Mouse (Mus musculus): ENCODE results near the gene Kctd11. TPM values are rescaled to one million over a fixed set of nuclear protein-coding genes. Genes with fewer than 3 reads are reported as not detected.

Kctd11 gene
- polyA plus RNA-seq, 1 experiment from 2014 or later = 1.7 TPM

GRCm38 (mm10) chr11:69886907-69887635 is 5.9 kb upstream of the Kctd11 start:
- Histone ChIP-seq H3K27ac (no peak overlapping the region), H3K4me2 (replicated peaks) (no peak overlapping the region), H3K9me3 (no peaks in the 10 kb centered on the region), H3K4me3 (replicated peaks) (no peak overlapping the region), H3K9ac (replicated peaks) (no peak overlapping the region), H3K36me3 (no peaks in the 10 kb centered on the region), H3K4me1 (replicated peaks) (no peaks in the 10 kb centered on the region), H3K27me3 (peaks cover 7% of the 10 kb centered on the region; the same call in 1 of the 2 replicates)
- 77% methylated on average over 8 of the region's 8 CpGs for WGBS
- ATAC-seq = no peak

GRCm38 (mm10) chr11:69884663-69885062 is 3.5 kb upstream of the Kctd11 start:
- ATAC-seq = no peak
- peaks cover 21% of the 10 kb centered on the region for H3K27me3 ChIP-seq
- H3K9ac ChIP-seq (replicated peaks) = no peak overlapping the region
- H3K4me1 ChIP-seq (replicated peaks) = peaks cover 15% of the 10 kb centered on the region
- no peaks in the 10 kb centered on the region for H3K36me3 ChIP-seq
- WGBS = 85% methylated on average over 8 of the region's 8 CpGs
- H3K4me3 ChIP-seq (replicated peaks) = no peak overlapping the region
- no peak overlapping the region for H3K4me2 ChIP-seq (replicated peaks)
- H3K9me3 ChIP-seq = no peaks in the 10 kb centered on the region
- no peak overlapping the region for H3K27ac ChIP-seq

- WGBS = 83% methylated on average over 9 of the region's 9 CpGs
- Histone ChIP-seq H3K36me3 (no peaks in the 10 kb centered on the region), H3K27me3 (peaks cover 25% of the 10 kb centered on the region), H3K27ac (no peak overlapping the region), H3K4me2 (replicated peaks) (no peak overlapping the region), H3K4me3 (replicated peaks) (no peak overlapping the region), H3K4me1 (replicated peaks) (peaks cover 15% of the 10 kb centered on the region), H3K9ac (replicated peaks) (no peak overlapping the region), H3K9me3 (no peaks in the 10 kb centered on the region)
- ATAC-seq = no peak
Measured at GRCm38 (mm10) chr11:69884240-69884639, 3.0 kb upstream of the Kctd11 start.

GRCm38 (mm10) chr11:69883527-69884151 is 2.4 kb upstream of the Kctd11 start:
- H3K4me2 ChIP-seq (replicated peaks) = no peak overlapping the region
- H3K36me3 ChIP-seq = no peaks in the 10 kb centered on the region
- H3K9ac ChIP-seq (replicated peaks) = no peak overlapping the region
- H3K27me3 ChIP-seq = peaks cover 25% of the 10 kb centered on the region
- H3K4me1 ChIP-seq (replicated peaks) = peaks cover 18% of the 10 kb centered on the region
- WGBS = 90% methylated on average over 8 of the region's 8 CpGs
- ATAC-seq = no peak
- no peaks in the 10 kb centered on the region for H3K9me3 ChIP-seq
- no peak overlapping the region for H3K27ac ChIP-seq
- no peak overlapping the region for H3K4me3 ChIP-seq (replicated peaks)

GRCm38 (mm10) chr11:69883066-69883465 is 1.9 kb upstream of the Kctd11 start:
- WGBS = 64% methylated on average over 4 of the region's 4 CpGs
- no peak for ATAC-seq
- no peak overlapping the region for H3K4me3 ChIP-seq (replicated peaks)

GRCm38 (mm10) chr11:69881787-69882670 is 823 bp upstream of the Kctd11 start:
- H3K36me3 ChIP-seq = no peaks in the 10 kb centered on the region
- ATAC-seq = no peak
- no peak overlapping the region for H3K9ac ChIP-seq (replicated peaks)
- H3K27ac ChIP-seq = no peak overlapping the region
- no peaks in the 10 kb centered on the region for H3K9me3 ChIP-seq
- H3K4me1 ChIP-seq (replicated peaks) = peaks cover 32% of the 10 kb centered on the region
- WGBS = 60% methylated on average over 21 of the region's 21 CpGs
- peak overlapping the region; percentile 65 for H3K4me2 ChIP-seq (replicated peaks)
- H3K4me3 ChIP-seq (replicated peaks) = peak overlapping the region; percentile 44
- peaks cover 25% of the 10 kb centered on the region for H3K27me3 ChIP-seq

More at GRCm38 (mm10) chr11:69883066-69883465, 1.9 kb upstream of the Kctd11 start:
- no peak overlapping the region for H3K4me2 ChIP-seq (replicated peaks)
- peaks cover 22% of the 10 kb centered on the region for H3K4me1 ChIP-seq (replicated peaks)
- H3K27me3 ChIP-seq = peaks cover 25% of the 10 kb centered on the region
- H3K9ac ChIP-seq (replicated peaks) = no peak overlapping the region
- no peaks in the 10 kb centered on the region for H3K9me3 ChIP-seq
- no peak overlapping the region for H3K27ac ChIP-seq
- H3K36me3 ChIP-seq = no peaks in the 10 kb centered on the region

- H3K4me3 ChIP-seq (replicated peaks) = peak overlapping the region; percentile 44
- no peaks in the 10 kb centered on the region for H3K9me3 ChIP-seq
- WGBS = under 1% methylated on average over 18 of the region's 18 CpGs
- H3K27me3 ChIP-seq = peaks cover 25% of the 10 kb centered on the region
- no peak overlapping the region for H3K27ac ChIP-seq
- H3K4me2 ChIP-seq (replicated peaks) = peak overlapping the region; percentile 65
- H3K4me1 ChIP-seq (replicated peaks) = peaks cover 34% of the 10 kb centered on the region
- no peaks in the 10 kb centered on the region for H3K36me3 ChIP-seq
- peak overlapping the region; percentile 61 for H3K9ac ChIP-seq (replicated peaks)
- ATAC-seq = peak; percentile 35
Measured at GRCm38 (mm10) chr11:69880506-69880852, 727 bp downstream of the Kctd11 start.

GRCm38 (mm10) chr11:69879711-69880110 is 1.5 kb downstream of the Kctd11 start:
- Histone ChIP-seq H3K36me3 (no peaks in the 10 kb centered on the region), H3K9ac (replicated peaks) (no peak overlapping the region), H3K4me1 (replicated peaks) (peaks cover 34% of the 10 kb centered on the region), H3K9me3 (no peaks in the 10 kb centered on the region), H3K27ac (no peak overlapping the region), H3K27me3 (peaks cover 25% of the 10 kb centered on the region), H3K4me2 (replicated peaks) (peak overlapping the region; percentile 65; the same call in 1 of the 2 replicates), H3K4me3 (replicated peaks) (0 out of 2 replicates have a peak overlapping the region, but pooled peaks have one; percentile 3)
- no peak for ATAC-seq
- 59% methylated on average over 15 of the region's 15 CpGs for WGBS

GRCm38 (mm10) chr11:69878952-69879351 is 2.3 kb downstream of the Kctd11 start:
- H3K36me3 ChIP-seq = no peaks in the 10 kb centered on the region
- H3K27me3 ChIP-seq = peaks cover 25% of the 10 kb centered on the region
- 91% methylated on average over 6 of the region's 6 CpGs for WGBS
- H3K4me3 ChIP-seq (replicated peaks) = no peak overlapping the region
- H3K9ac ChIP-seq (replicated peaks) = no peak overlapping the region
- no peak overlapping the region for H3K27ac ChIP-seq
- peaks cover 34% of the 10 kb centered on the region for H3K4me1 ChIP-seq (replicated peaks)
- 0 out of 2 replicates have a peak overlapping the region, but pooled peaks have one; percentile 2 for H3K4me2 ChIP-seq (replicated peaks)
- H3K9me3 ChIP-seq = no peaks in the 10 kb centered on the region
- no peak for ATAC-seq

GRCm38 (mm10) chr11:69878399-69878798 is 2.8 kb downstream of the Kctd11 start:
- Histone ChIP-seq H3K9me3 (no peaks in the 10 kb centered on the region), H3K4me2 (replicated peaks) (0 out of 2 replicates have a peak overlapping the region, but pooled peaks have one; percentile 2), H3K4me1 (replicated peaks) (peaks cover 34% of the 10 kb centered on the region), H3K27me3 (peaks cover 25% of the 10 kb centered on the region), H3K36me3 (no peaks in the 10 kb centered on the region), H3K9ac (replicated peaks) (no peak overlapping the region; the same call in 1 of the 2 replicates), H3K27ac (no peak overlapping the region), H3K4me3 (replicated peaks) (no peak overlapping the region)
- 68% methylated on average over 3 of the region's 3 CpGs for WGBS
- ATAC-seq = no peak

- 90% methylated on average over 11 of the region's 11 CpGs for WGBS
- peak within 1 kb of the TSS; percentile 37 for H3K4me2 ChIP-seq (replicated peaks)
- peak within 1 kb of the TSS; percentile 17 for H3K4me3 ChIP-seq (replicated peaks)
- no peak for ATAC-seq
- H3K9me3 ChIP-seq = no peaks in the 10 kb centered on the region
- peaks cover 25% of the 10 kb centered on the region for H3K27me3 ChIP-seq
- H3K4me1 ChIP-seq (replicated peaks) = peaks cover 34% of the 10 kb centered on the region
- peak within 1 kb of the TSS; percentile 10; the same call in 1 of the 2 replicates for H3K9ac ChIP-seq (replicated peaks)
- no peaks in the 10 kb centered on the region for H3K36me3 ChIP-seq
- H3K27ac ChIP-seq = peak within 1 kb of the TSS; percentile 14; the same call in 1 of the 2 replicates
Measured at GRCm38 (mm10) chr11:69877878-69878277, 3.3 kb downstream of the Kctd11 start, which contains the start of gene Tmem95. Tmem95 (minus strand) TSS chr11:69878018.

All from midbrain, embryonic 13.5 days (tissue).